Mouse (Mus musculus) left cerebral cortex, postnatal 4 days (tissue): Measurements from ENCODE around the gene Chst3. TPM values are rescaled to one million over a fixed set of nuclear protein-coding genes. Genes with fewer than 3 reads are reported as not detected.
"Not testable (repeated sequence)": the region's sequence is repeated elsewhere in the genome, so short reads cannot be mapped to it uniquely, and the experiment has no call there.

Experiments used
- DNase-seq: peaks from one replicate; pipeline ENCODE4 v3.0.0-alpha.2; 2022
- intact Hi-C: fragments of 180-260 bp; cut with DNase I; formaldehyde crosslinking; loops from one replicate; pipeline ENCODE4 v1.15.1; 2025
- total RNA-seq, 2 experiments: library from RNA; stranded (reverse); gene quantifications; 2 replicates each; pipeline ENCODE4 v1.2.3; 2021

The Chst3 gene
- total RNA-seq, 2 experiments from 2014 or later, result 2.6 to 2.8 TPM

DNA sequence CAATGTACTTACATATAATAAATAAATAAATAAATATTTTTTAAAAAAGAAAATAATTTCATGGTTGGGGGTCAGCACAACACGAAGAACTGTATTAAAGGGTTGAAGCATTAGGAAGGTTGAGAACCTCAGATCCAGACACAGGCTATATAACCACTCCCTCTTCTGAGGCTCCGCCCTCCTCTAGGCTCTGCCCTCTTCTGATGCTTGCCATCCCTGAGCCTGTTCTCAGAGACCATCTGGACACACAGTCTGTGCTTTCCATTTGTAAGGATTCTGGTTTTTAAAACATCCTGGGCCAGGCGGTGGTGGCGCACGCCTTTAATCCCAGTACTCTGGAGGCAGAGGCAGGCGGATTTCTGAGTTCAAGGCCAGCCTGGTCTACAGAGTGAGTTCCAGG is 16.8 kb upstream of the Chst3 start:
- intact Hi-C loops, result loop anchor here (5.0 kb wide), 1 partner anchor 89 kb away; no protein-coding TSS in a partner anchor

DNA sequence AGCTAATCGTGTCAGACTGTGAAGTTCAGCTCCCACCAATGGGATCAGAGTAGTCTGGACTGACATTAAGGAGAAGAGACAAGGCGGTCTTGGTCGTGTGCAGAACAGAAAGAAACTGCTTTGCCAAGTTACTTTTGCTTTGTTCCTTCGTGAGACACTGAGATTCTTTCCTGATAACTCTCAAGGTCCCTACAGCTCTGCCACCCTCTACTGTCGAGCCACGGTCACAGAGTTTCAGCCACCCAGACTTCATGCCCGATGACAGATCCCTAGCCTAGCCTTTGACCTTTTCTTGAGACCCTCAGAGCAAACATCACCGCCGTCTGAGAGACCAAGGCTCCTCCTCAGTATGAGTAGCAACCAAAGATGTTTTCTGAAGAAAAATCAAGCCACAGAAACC is 14.9 kb upstream of the Chst3 start:
- intact Hi-C loops, result no loop called here
- DNase-seq, result no peak

More for the DNA sequence above, 16.8 kb upstream of the Chst3 start:
- not testable (repeated sequence) for DNase-seq

- no peak for DNase-seq
- intact Hi-C loops, result no loop called here
These were observed 11.4 kb upstream of the Chst3 start for GRCm38 (mm10) chr10:60230321-60231088.

DNA sequence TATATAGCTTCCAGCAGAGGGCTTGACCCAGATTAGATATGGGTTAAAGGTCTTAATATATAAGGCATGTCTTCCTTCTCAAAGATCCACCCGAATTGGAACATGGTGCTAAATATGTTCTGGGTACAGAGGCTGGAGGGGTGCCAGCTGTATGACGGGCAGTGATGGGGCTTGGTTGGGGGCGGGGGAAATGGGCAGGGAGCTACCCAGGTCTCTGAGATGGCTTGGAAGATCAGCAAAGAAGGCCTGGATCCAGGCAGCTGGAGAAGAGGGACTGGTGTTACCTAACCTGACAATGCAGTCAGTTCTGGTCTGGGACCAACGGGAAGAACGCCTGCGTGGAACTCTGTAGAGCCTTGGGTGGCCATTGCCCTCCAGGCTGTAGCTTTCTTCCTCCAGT is 10.1 kb upstream of the Chst3 start:
- intact Hi-C loops, result no loop called here
- DNase-seq, result no peak

GRCm38 (mm10) chr10:60227666-60228065 is 8.6 kb upstream of the Chst3 start:
- DNase-seq, result no peak
- intact Hi-C loops, result no loop called here

DNA sequence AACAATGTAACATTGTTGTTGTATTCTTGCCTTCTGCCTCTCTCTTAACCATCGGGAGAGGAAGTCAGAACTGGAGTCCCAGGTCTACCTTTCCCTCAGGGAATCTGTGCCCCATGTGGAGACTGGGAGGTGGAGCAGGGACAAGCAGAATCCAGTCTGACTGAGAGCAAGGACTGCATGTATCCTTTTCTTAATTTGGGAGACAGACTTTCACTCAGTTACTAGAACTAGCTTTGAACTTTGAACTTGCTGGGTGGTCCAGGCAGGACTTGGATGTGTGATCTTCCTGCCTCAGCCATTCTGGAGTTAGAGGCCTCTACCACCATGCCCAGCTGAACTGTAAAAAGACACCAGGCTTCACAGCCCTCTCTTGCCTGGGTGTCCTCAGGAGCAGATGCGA is 5.5 kb upstream of the Chst3 start:
- intact Hi-C loops, result no loop called here
- DNase-seq, result no peak

GRCm38 (mm10) chr10:60221571-60222259 is 2.7 kb upstream of the Chst3 start:
- intact Hi-C loops, DNase-seq: not testable (repeated sequence)

DNA sequence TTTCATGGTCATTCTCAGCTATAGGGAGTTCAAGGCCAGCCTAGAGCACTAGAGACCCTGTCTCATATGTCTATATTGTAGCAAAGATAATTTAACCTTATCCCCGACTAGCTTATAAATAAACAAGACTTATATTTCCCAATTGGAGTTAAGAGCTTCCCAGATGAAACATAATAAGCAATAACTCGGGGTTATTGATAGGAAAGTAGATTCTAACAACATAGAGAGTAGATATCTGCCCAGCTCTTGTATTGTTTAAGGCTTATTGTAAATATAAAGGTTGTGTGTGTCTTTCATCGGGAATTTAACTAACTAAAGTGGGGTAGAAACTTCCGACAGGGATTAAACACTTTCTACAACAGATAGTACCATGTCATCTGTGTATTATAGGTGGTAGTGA is 1.5 kb upstream of the Chst3 start:
- no peak for DNase-seq

GRCm38 (mm10) chr10:60220042-60220523 is 1.0 kb upstream of the Chst3 start:
- no peak for DNase-seq
- intact Hi-C loops, result no loop called here

More for the DNA sequence above, 1.5 kb upstream of the Chst3 start:
- intact Hi-C loops, result no loop called here

DNA sequence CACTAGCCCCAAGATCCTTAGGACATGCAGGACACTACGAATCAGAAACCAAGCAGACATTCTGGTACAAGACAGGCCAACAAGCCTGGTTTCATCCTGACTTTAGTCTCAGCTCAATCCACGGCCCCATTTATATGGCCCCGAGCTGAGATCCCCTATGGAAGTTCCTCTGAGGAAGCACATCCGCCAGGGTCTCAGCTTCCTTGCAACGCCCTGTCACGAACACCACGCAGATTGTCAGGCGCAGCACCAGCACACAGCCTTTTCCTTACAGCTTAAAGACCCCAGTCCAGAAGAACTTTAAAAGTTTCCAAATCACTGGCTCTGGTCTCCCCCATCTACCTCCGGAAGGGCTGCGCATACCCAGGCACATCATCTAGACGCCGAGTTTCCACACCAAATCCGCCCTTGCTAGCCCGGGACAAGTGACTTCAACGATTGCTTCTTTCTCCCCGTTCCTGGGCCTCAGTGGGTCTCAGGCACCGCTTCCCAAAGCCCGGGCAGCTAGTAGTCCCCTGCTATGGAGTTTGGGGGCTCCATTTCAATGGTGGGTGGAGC is 948 bp downstream of the Chst3 start:
- intact Hi-C loops, result no loop called here
- no peak for DNase-seq

DNA sequence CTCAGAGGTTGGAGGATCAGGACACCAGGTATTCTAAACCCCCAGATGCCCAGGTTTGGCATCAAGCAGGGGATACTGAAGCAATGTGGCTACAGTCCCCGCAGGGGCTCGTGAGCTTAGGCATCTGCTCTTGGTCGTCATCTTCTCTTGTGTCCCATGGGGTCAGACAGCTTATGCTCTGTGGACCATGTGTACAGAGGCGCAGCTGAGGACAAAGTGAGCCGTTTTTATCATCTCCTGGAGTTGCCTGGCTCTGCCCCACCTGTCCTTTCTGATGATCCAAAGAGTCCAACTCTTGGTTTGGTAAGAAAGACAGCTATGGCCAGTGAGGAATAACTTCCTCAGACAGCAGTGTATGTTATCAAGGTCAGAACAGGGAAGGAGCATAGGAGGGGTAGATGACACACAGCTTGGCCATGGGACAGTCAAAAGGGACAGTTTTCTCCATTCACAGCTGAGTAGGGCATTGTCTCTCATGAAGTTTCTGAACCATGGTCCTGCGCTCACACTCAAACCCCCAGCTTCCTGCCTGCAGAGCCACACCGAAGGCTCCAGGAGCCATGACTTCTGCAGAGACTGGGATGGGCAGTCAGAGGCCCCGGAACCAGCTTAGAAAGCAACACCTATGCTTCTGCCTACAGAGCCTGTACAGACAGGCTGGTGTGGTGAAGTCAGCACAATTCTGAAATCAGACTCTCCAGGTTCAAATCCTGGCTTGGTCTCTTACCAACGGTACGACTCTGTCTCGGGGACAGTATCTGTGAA is 2.5 kb downstream of the Chst3 start:
- DNase-seq, result no peak
- intact Hi-C loops, result no loop called here

DNA sequence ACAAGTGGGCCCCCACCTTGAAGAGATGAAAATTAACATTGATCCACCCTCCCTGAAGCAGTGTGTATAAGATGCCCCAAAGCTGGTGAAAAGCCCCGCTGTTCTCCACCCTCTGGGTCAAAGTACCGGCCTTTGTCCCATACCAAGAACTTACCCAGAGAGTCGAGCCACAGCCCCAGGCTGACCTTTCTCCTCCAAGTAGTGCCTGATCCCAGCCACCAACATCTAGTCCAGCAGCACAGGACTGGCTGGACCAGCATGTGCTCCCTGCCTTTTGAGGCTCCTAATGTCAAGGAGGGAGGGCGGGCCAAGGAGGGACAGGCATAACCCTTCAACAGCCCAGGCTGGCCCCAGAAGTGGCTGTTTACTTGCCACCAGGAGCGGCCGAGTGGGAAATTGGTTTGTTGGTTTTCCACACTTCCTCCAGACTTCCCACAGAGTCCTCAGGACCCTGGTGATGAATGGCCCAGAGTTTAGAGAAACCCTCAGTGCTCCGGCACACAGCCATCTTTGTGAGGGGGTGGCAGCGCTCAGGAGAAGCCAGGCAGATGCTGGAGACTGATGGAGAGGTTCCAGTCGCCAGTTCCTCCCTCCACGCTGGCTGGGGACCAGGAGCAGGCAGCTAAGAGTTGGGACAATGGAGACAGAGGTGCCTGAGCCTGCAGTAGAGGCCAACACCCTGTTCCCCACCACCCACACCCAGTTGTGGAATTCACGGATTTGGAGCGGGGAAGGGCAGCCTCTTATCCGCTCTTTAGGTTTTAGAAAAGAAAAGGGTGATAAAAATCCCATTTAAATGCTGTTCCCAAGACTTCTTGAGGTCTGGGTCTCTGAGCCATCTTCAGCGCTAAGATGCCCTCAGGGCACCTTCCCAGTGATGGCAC is 3.7 kb downstream of the Chst3 start:
- DNase-seq, result peak; percentile 66
- intact Hi-C loops, result no loop called here

DNA sequence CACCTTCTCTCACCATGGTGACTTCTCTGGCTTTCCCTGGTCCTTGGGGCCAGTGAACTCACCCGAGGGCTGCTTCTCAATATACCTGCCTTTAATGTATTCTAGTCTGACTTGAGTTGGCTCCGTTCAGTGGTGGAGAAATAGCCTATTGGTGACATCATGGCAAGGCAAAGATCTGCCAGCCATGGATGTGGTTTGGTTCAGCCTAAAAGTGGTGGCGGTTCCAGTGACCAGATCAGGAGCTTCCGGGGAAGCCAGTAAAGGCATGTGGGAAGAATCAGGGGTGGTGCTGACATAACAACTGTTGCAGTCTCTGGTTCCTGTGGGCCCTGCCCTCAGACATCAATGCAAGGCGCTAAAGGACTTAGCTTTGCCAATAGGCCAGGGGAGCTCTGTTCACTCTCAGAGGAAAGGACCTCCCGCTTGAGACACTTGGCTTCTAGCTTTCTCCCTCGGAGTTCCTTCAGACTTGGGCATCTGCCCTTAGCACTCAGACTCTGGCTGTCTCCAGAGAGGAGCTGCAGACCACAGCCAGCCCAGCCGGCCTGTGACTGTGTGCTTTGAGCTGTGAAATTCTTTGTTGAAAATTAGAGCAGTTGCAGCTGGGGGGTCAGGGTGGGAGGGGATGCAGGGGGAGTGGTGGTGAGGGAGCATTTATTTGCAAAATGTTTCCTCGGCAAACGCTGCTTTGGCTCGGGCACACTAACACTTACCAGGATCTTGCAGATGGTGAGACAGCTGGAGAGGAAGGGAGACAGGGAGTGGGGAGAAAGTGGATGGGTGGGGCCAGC is 6.3 kb downstream of the Chst3 start:
- intact Hi-C loops, result no loop called here
- DNase-seq, result peak; percentile 34

- intact Hi-C loops, result no loop called here
- no peak for DNase-seq
These were observed 7.5 kb downstream of the Chst3 start for GRCm38 (mm10) chr10:60211501-60212005.

DNA sequence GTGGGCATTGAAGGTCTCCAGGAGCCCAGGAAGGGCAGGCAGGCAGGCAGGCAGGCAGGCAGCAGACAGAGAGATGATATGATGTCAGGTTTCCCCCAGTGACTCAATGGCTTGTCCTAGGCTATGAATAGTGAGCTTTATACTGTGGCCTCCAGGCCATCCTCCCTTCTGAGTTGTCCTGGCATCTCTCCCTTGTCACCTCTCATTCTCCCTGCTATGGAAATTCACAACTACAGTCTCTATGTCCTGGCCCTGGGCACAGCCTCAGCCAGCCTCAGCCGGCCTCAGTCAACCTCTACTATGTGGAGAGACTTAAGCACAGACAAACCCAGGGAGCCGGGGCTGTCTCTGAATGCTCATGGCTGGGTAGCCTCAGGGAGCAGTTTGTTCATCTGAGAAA is 8.6 kb downstream of the Chst3 start:
- intact Hi-C loops, result no loop called here
- DNase-seq, result no peak

GRCm38 (mm10) chr10:60209237-60209636 is 9.8 kb downstream of the Chst3 start:
- intact Hi-C loops, result no loop called here
- peak; percentile 80 for DNase-seq

GRCm38 (mm10) chr10:60207166-60207705 is 11.8 kb downstream of the Chst3 start:
- no peak for DNase-seq

GRCm38 (mm10) chr10:60205601-60206241 is 13.3 kb downstream of the Chst3 start:
- DNase-seq, result no peak
- intact Hi-C loops, result no loop called here

More at GRCm38 (mm10) chr10:60207166-60207705, 11.8 kb downstream of the Chst3 start:
- intact Hi-C loops, result no loop called here
